Mouse (Mus musculus): Measurements from ENCODE around the gene Hps4. TPM values are rescaled to one million over a fixed set of nuclear protein-coding genes. Genes with fewer than 3 reads are reported as not detected.
"Not testable (repeated sequence)": the region's sequence is repeated elsewhere in the genome, so short reads cannot be mapped to it uniquely, and the experiment has no call there.

Hps4 gene
- total and polyA plus RNA-seq, 2 experiments from 2014 or later = 32.7 to 45.6 TPM

GRCm38 (mm10) chr5:112305842-112306241, 37.0 kb upstream of the Hps4 start:
- peak; percentile 6; the same call in 1 of the 2 replicates for ATAC-seq
- Histone ChIP-seq H3K9me3 (ENCODE audit: low read length) (no peaks in the 10 kb centered on the region), H3K4me2 (ENCODE audit: low read depth, low read length) (no peak overlapping the region), H3K27me3 (ENCODE audit: insufficient read depth, low read length) (no peaks in the 10 kb centered on the region), H3K27ac (no peak overlapping the region), H3K36me3 (ENCODE audit: insufficient read depth, low read length) (peaks cover 31% of the 10 kb centered on the region), H3K4me3 (ENCODE audit: low read length) (no peak overlapping the region), H3K4me1 (ENCODE audit: insufficient read depth, low read length) (no peaks in the 10 kb centered on the region), H3K9ac (replicated peaks; ENCODE audit: low read length) (no peak overlapping the region)
- no peak for DNase-seq (ENCODE audit: low spot score)
- TF ChIP-seq CTCF (IDR thresholded peaks at IDR 0.05; ENCODE audit: low read depth) = no peak
- WGBS = 59% methylated on average over 5 of the region's 5 CpGs

- 51% methylated on average over 11 of the region's 11 CpGs for WGBS
- no peaks in the 10 kb centered on the region for H3K9me3 ChIP-seq (ENCODE audit: low read length)
- peaks cover 34% of the 10 kb centered on the region for H3K36me3 ChIP-seq (ENCODE audit: insufficient read depth, low read length)
- H3K27me3 ChIP-seq (ENCODE audit: insufficient read depth, low read length) = no peaks in the 10 kb centered on the region
- H3K4me2 ChIP-seq (ENCODE audit: low read depth, low read length) = no peak overlapping the region
- peak; percentile 56 for DNase-seq (ENCODE audit: low spot score)
- TF ChIP-seq CTCF (IDR thresholded peaks at IDR 0.05; ENCODE audit: low read depth) = no peak
- no peak overlapping the region for H3K9ac ChIP-seq (replicated peaks; ENCODE audit: low read length)
- peak overlapping the region; percentile 58; the same call in 1 of the 2 replicates for H3K27ac ChIP-seq
- H3K4me3 ChIP-seq (ENCODE audit: low read length) = no peak overlapping the region
- peak; percentile 69 for ATAC-seq
- H3K4me1 ChIP-seq (ENCODE audit: insufficient read depth, low read length) = no peaks in the 10 kb centered on the region
Measured at GRCm38 (mm10) chr5:112313222-112313885, 29.5 kb upstream of the Hps4 start.

- H3K27ac ChIP-seq = no peak overlapping the region
- H3K4me2 ChIP-seq (ENCODE audit: low read depth, low read length) = no peak overlapping the region
- H3K27me3 ChIP-seq (ENCODE audit: insufficient read depth, low read length) = no peaks in the 10 kb centered on the region
- no peaks in the 10 kb centered on the region for H3K9me3 ChIP-seq (ENCODE audit: low read length)
- ATAC-seq = no peak
- no peak for DNase-seq (ENCODE audit: low spot score)
- H3K4me1 ChIP-seq (ENCODE audit: insufficient read depth, low read length) = no peaks in the 10 kb centered on the region
- TF ChIP-seq CTCF (IDR thresholded peaks at IDR 0.05; ENCODE audit: low read depth) = peak; percentile 25
- H3K9ac ChIP-seq (replicated peaks; ENCODE audit: low read length) = no peak overlapping the region
- H3K36me3 ChIP-seq (ENCODE audit: insufficient read depth, low read length) = peaks cover 12% of the 10 kb centered on the region; the same call in 1 of the 2 replicates
- H3K4me3 ChIP-seq (ENCODE audit: low read length) = no peak overlapping the region
- 73% methylated on average over 5 of the region's 5 CpGs for WGBS
Measured at GRCm38 (mm10) chr5:112316468-112316867, 26.4 kb upstream of the Hps4 start.

GRCm38 (mm10) chr5:112317328-112317727, 25.6 kb upstream of the Hps4 start:
- no peak overlapping the region for H3K27ac ChIP-seq
- H3K36me3 ChIP-seq (ENCODE audit: insufficient read depth, low read length) = peaks cover 12% of the 10 kb centered on the region; the same call in 1 of the 2 replicates
- 54% methylated on average over 5 of the region's 5 CpGs for WGBS
- no peaks in the 10 kb centered on the region for H3K27me3 ChIP-seq (ENCODE audit: insufficient read depth, low read length)
- DNase-seq (ENCODE audit: low spot score) (no peak), ATAC-seq (no peak)
- H3K4me2 ChIP-seq (ENCODE audit: low read depth, low read length) = no peak overlapping the region
- no peaks in the 10 kb centered on the region for H3K4me1 ChIP-seq (ENCODE audit: insufficient read depth, low read length)
- no peaks in the 10 kb centered on the region for H3K9me3 ChIP-seq (ENCODE audit: low read length)
- no peak overlapping the region for H3K9ac ChIP-seq (replicated peaks; ENCODE audit: low read length)
- no peak for TF ChIP-seq CTCF (IDR thresholded peaks at IDR 0.05; ENCODE audit: low read depth)
- no peak overlapping the region for H3K4me3 ChIP-seq (ENCODE audit: low read length)

- H3K27me3 ChIP-seq (ENCODE audit: insufficient read depth, low read length); H3K27ac ChIP-seq; ATAC-seq; H3K36me3 ChIP-seq (ENCODE audit: insufficient read depth, low read length); H3K4me1 ChIP-seq (ENCODE audit: insufficient read depth, low read length); DNase-seq (ENCODE audit: low spot score); H3K4me3 ChIP-seq (ENCODE audit: low read length); H3K4me2 ChIP-seq (ENCODE audit: low read depth, low read length); H3K9ac ChIP-seq (replicated peaks; ENCODE audit: low read length); H3K9me3 ChIP-seq (ENCODE audit: low read length): not testable (repeated sequence)
- WGBS = 74% methylated on average over 2 of the region's 2 CpGs
Measured at GRCm38 (mm10) chr5:112319343-112319742, 23.5 kb upstream of the Hps4 start.

- WGBS = 69% methylated on average over 5 of the region's 5 CpGs
- ATAC-seq (no peak), DNase-seq (ENCODE audit: low spot score) (no peak)
- H3K36me3 ChIP-seq (ENCODE audit: insufficient read depth, low read length) = 0 out of 2 replicates have a peak, but pooled peaks cover 4% of the 10 kb centered on the region
- H3K9ac ChIP-seq (replicated peaks; ENCODE audit: low read length) = no peak overlapping the region
- H3K9me3 ChIP-seq (ENCODE audit: low read length) = no peaks in the 10 kb centered on the region
- H3K27me3 ChIP-seq (ENCODE audit: insufficient read depth, low read length) = no peaks in the 10 kb centered on the region
- H3K27ac ChIP-seq = no peak overlapping the region
- H3K4me3 ChIP-seq (ENCODE audit: low read length) = no peak overlapping the region
- no peak for TF ChIP-seq CTCF (IDR thresholded peaks at IDR 0.05; ENCODE audit: low read depth)
- H3K4me1 ChIP-seq (ENCODE audit: insufficient read depth, low read length) = no peaks in the 10 kb centered on the region
- H3K4me2 ChIP-seq (ENCODE audit: low read depth, low read length) = no peak overlapping the region
Measured at GRCm38 (mm10) chr5:112320379-112320778, 22.5 kb upstream of the Hps4 start.

GRCm38 (mm10) chr5:112320936-112321335, 21.9 kb upstream of the Hps4 start:
- Histone ChIP-seq H3K9me3 (ENCODE audit: low read length) (no peaks in the 10 kb centered on the region), H3K27me3 (ENCODE audit: insufficient read depth, low read length) (no peaks in the 10 kb centered on the region), H3K36me3 (ENCODE audit: insufficient read depth, low read length) (0 out of 2 replicates have a peak, but pooled peaks cover 4% of the 10 kb centered on the region), H3K4me3 (ENCODE audit: low read length) (no peak overlapping the region), H3K4me1 (ENCODE audit: insufficient read depth, low read length) (no peaks in the 10 kb centered on the region), H3K4me2 (ENCODE audit: low read depth, low read length) (no peak overlapping the region), H3K27ac (no peak overlapping the region), H3K9ac (replicated peaks; ENCODE audit: low read length) (no peak overlapping the region)
- 67% methylated on average over 6 of the region's 6 CpGs for WGBS
- no peak for DNase-seq (ENCODE audit: low spot score)
- ATAC-seq = no peak
- TF ChIP-seq CTCF (IDR thresholded peaks at IDR 0.05; ENCODE audit: low read depth) = no peak
